Mouse (Mus musculus): ENCODE measurements around the gene Usp39. TPM values are rescaled to one million over a fixed set of nuclear protein-coding genes. Genes with fewer than 3 reads are reported as not detected.

The Usp39 gene
- total RNA-seq, 2 experiments from 2014 or later = 25.4 to 27.8 TPM

DNA sequence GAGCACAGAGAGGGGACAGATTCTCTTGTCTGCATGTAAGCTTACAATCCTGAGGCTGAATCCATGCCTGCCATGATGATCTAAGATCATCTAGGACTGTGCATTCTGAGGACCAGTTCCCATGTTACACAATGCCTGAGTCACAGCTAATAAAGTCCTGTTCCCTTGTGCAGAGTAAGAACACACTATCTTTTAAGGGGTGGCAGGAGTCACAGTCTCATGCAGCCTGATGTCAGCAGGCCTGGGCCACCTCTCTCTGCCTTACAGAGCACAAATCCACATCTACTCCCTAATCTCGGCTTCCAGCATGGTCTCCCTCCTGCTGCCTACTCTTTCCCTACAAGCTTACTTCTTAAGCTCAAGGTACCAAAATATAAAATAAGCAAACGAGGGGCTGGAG lies 29.6 kb downstream of the Usp39 start:
- ATAC-seq (replicated peaks; ENCODE audit: low FRiP score, poor library complexity, severe bottlenecking) = no peak

DNA sequence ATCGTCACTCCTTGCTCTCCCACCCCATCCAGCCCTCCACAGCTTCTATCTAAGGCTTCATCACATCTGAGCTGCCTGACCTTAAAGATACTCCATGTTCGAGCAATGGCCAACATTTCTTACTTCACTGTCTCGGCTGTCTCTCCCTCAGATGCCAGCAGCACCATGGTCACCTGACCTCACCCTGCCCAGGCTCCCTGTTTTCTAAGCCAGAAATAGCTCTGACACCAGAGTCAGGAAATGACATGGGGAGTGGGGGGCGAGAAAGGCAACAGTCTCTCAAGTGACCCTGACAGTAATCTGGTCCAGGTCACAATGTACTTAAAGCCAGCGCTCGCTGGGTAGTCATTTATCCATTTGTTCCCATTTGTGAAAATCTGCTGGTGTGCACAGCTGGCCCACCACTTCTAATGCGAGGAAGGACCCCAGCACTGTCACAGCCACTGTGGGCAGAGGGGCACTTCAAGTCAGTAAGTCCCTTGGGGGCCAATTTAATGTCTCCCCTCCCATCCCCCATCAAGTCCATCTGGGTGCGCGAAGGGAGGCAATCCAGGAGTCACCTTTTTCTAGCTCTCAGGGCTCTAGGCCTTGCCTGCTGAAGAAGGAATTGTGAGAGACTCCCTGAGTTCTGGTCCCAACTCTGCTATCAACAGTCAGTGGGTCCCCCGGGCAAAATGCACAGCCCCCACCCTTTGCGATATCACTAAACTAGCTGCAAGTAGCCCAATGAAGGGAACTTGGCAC lies 31.7 kb downstream of the Usp39 start:
- ATAC-seq (replicated peaks; ENCODE audit: low FRiP score, poor library complexity, severe bottlenecking) = no peak

DNA sequence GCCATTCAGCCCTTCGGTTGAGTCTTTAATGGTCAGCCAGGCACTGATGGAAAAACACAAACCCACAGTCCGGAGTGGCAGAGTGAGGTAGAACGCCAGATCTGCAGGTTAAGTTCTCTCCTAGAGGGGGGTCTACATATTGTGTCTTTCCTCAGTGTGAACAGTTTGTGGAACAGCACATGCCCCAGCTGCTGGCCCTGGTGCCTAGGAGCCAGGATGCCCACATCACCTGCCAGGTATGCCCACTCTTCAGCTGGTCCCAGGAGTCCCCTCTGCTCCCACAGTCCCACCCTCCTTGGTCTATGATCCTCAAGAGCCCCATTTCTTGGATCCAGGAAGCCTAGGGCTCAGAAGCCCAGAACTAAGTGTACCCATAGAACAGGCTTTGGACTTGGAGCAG lies 32.8 kb downstream of the Usp39 start:
- no peak for ATAC-seq (replicated peaks; ENCODE audit: low FRiP score, poor library complexity, severe bottlenecking)

DNA sequence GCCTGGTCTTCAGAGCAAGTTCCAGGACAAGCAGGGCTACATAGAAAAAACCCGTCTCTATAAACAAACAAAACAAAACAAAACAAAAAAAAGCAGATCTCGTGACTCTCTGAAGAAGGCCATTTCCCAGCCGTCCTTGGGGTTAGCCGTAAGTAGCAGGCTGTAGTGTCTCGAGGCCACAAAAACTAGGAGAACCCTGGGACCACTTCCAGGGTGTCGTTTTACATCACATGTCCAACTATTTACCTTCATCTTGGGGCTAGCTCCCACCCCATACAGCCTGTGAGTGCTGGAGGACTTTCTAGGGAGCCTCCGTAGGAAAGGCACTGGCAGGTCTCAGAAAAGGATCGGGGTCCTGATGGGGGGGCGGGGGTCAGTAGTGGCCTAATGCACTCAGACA lies 41.5 kb downstream of the Usp39 start:
- no peak for ATAC-seq (replicated peaks; ENCODE audit: low FRiP score, poor library complexity, severe bottlenecking)

DNA sequence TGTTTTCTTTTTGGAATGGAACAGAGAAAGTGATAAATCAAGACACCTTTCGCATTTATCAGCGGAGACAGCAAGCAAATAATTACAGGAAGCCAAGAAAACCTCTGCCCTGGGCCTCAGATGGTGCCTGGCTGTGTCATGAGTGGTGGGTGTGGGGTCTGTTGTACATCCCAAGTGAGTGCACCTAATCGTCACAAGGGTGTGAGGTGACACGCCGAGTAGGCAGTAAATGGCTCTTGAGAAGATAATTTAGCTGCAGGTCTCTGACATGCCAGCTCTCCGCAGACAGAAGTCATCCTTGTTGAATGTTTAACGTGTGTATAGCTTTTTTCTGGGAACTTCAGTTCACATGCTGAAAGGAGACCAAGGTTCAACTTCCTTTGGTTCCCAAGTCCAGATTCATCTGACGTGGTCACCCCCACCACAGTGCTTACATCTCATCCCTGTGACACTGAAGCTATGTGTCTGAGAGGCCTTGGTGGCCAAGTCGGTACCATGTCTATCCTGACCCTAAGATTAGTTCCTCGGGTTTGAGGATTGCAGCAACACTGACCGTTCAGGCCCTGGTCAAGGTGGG lies 42.5 kb downstream of the Usp39 start:
- no peak for ATAC-seq (replicated peaks; ENCODE audit: low FRiP score, poor library complexity, severe bottlenecking)

DNA sequence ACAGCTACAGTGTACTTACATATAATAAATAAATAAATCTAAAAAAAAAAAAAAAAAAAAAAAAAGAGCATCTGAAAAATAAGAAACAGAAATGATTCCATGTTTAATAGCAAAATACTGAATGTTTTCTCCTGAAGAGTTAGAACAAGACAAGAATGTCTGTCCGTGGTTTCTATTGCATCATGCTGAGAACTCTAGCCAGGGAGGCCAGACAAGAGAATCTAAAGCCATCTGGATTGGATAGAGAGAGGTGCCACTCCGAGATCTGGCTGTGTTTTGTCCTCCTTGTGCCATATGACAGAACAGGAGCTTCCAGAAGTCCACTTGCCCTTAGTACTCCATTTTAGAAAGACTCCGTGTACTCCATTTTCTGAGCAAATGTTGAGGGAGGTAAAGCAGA lies 47.2 kb downstream of the Usp39 start:
- ATAC-seq (replicated peaks; ENCODE audit: low FRiP score, poor library complexity, severe bottlenecking) = no peak

DNA sequence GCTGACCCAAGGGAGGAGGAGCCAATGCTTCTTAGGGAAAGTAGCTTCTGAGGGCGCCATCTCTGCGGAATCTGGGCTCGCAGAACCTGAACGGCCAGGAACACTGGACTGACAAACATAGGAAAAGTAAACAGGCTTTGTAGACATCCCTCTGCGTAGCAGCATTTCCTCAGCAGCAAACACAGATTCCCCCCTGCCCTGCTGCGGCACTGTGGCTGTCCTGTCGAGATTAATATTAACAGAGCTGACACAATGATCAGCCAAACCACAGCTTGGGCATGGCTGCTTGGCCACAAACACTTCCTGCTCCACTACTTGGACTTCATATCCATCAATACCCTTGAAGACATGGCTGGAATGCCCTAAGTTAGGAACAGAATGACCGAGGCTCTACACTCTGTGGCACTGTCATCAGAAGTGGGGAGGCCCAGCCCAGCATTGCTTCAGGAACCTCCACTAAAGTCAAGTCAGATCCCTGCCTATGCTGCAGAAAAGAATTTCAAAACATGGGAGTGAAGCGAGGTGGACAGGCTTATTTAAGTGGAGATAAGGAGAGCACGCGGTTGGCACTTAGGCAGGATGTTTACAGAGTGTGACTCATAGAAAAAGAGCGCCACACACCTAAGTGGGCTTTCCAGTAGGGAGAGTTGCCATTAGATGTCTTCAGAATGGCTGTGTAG lies 51.9 kb downstream of the Usp39 start:
- ATAC-seq (replicated peaks; ENCODE audit: low FRiP score, poor library complexity, severe bottlenecking) = no peak

DNA sequence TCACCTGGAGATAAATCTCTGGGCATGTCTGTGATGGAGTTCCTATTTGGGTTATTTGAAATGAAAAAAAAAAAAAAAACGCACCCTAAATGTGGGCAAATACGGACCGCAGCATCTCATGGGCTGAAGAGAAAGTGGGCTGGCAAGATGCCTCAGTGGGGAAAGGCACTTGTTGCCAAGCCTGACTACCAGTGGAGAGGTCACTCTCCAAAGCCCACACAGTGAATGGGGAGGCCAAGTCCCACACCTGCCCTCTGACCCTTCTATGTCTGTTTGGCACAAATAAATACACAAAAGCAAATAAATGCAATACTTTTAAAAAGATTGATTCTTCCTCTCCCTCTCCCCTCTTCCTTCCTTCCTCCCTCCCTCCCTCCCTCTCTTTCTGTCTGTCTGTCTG lies 55.5 kb downstream of the Usp39 start:
- no peak for ATAC-seq (replicated peaks; ENCODE audit: low FRiP score, poor library complexity, severe bottlenecking)

DNA sequence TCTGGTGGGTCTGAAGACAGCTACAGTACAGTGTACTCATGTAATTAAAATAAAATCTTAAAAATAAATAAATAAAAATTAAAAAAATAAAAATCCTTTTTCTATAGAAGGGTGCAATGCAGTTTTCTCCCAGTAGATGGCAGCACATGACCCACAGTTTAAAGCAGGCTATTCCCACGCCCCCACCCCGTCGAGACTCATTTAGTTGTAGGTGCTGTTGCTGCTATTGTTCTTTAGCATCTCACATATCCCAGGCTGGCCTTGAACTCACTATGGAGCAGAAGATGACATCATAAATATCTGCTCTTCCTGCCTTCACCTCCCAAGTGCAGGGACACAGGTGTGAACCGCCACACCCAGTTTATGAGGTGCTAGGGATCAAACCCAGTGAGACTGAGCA lies 61.1 kb downstream of the Usp39 start:
- ATAC-seq (replicated peaks; ENCODE audit: low FRiP score, poor library complexity, severe bottlenecking) = no peak

DNA sequence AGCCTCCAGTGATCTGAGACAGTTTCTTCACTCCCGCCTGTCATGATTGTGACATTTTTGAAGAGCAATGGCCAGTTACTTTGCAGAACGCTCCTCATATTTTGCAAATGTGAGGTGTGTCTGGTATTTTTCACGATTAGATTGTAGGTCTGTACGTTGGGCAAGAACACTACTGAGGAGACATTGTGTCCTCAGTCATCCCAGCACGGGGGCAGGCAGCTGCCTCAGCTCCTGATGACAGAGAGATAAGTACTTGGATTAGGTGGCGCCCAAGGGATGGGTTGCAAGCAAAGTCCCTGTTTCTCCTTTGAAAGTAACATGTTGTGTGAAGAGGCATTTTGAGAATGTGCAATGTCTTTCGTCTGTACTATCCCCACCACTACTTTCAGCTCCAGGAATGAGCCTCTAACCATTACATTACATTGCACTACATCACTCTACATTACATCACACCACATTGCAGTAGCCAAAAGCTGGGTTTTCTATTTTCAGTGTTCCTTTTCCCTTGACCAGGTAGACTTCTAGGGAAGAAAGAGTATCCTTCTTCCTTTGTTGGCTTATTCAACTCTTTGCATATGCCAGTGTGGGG lies 64.5 kb downstream of the Usp39 start:
- ATAC-seq (replicated peaks; ENCODE audit: low FRiP score, poor library complexity, severe bottlenecking) = peak; percentile 66

DNA sequence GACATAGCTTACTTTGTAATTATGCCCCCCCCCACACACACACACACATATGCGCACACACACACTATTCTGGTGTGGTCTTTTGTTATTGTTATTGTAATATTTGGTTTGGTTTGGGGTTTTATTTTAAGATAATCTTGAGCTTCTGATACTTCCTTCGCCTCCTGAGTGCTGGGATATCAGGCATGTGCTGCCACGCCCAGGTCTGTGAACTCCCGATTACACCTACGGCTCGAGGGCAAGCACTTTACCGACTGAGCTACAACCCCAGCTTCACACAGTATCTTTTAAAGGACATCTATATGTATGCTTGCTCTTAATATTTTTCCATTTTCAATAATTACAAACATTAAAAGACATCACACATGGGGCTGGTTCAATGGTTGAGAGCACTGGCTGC lies 65.5 kb downstream of the Usp39 start:
- ATAC-seq (replicated peaks; ENCODE audit: low FRiP score, poor library complexity, severe bottlenecking) = peak; percentile 88

DNA sequence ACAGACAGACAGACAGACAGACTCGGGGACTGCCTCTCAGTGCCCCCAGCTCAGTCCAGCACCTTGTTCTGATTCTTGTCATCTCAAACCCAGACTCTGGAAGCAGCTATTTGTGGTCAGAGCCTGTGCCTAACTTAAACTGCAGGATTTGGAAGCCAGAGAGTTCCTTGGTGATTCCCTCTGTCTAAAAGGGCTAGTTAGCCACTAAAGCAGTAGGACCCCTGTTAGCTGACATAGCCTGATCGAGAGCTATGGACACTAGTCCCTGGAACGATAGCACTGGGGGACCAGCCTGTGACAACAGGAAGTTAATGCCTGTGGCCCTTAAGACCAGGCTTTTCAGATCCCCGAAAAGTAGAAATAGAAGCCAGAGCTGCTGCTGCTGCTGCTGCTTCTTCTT lies 66.1 kb downstream of the Usp39 start:
- 0 out of 2 replicates have a peak, but pooled peaks have one; percentile 26 for ATAC-seq (replicated peaks; ENCODE audit: low FRiP score, poor library complexity, severe bottlenecking)

DNA sequence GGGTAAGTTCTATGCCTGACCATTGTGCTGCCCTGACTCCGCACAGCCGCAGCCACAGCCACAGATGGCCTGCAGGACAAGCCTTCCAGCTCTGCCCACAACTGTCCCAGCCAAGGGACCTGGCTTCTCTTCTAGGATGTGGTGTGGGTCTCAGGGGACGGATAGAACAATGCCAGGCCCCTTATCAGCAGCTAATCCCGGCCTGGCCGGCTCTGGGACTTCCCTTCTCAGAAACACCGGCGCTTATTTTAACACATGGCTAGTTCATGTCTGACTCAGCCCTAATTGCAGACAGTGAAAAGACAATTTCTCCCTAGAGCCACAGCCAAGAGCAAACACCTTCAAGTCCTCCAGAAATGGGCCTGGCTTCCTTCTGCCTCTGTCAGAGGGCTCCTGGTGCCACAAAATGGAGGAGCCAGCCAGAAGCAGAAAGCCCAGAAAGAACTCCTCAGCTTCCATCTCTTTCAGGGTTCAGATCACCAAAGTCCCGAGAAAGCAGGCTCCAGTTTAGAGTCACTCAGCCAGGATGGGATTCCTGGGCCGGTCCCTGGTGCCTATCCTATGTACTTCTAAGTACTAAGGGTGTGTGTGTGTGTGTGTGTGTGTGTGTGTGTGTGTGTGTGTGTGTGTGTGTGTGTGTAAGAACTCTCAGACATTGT lies 67.3 kb downstream of the Usp39 start:
- no peak for ATAC-seq (replicated peaks; ENCODE audit: low FRiP score, poor library complexity, severe bottlenecking)

DNA sequence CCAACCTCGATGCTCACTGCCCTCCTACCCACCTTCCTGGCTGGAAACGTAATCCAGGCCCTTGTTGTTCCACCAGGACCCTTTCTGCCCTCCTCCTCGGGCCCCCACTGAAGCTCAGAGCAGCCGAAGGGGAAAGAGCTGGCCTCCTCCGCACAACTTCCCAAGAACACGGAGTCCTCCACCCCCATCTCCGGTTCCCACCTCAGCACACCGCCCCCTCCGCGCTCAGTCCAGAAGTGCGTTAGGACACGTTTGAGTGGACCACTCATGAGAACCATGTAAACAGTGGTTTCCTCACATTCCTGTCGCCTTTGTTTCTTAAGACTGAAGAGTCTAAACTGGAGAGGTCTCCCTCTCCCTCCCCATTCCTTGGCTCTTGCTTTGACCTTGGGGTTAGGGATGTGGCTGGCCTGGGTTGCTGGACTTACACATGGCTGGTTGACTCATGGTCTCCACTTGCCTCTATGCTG lies 68.0 kb downstream of the Usp39 start:
- no peak for ATAC-seq (replicated peaks; ENCODE audit: low FRiP score, poor library complexity, severe bottlenecking)

DNA sequence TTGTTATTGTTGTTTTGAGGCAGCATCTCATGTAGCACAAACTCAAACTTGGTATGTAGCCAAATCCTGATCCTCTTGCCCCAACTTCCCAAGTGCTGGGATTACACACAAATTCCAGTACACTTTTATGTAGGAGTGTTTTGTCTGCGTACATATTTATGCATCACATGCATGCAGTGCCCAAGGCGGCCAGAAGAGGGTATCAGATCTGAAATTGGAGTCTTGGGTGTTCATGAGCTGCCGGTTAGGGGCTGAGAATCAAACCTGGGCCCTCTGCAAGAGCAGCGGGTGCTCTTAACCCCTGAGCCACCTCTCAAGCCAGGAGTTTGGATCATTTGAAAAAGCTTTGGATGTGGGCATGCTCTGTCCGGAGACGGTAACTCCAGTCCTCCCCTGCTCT lies 68.8 kb downstream of the Usp39 start:
- ATAC-seq (replicated peaks; ENCODE audit: low FRiP score, poor library complexity, severe bottlenecking) = no peak

DNA sequence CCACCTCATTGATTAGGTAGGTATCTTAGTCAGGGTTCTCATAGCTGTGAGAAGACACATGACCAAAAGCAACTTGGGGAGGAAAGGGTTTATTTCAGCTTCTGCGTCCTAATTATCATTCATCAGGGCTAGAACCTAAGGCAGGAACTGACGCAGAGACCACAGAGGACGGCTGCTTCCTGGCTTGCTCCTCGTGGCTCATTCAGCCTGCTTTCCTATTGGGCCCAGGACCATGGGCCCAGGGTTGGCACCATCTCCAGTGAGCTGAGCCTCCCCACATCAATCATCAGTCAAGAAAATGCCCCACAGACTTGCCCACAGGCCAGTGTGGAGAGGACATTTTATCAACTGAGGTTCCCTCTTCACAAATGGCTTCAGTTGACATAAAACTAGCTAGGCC lies 69.5 kb downstream of the Usp39 start:
- ATAC-seq (replicated peaks; ENCODE audit: low FRiP score, poor library complexity, severe bottlenecking) = no peak

DNA sequence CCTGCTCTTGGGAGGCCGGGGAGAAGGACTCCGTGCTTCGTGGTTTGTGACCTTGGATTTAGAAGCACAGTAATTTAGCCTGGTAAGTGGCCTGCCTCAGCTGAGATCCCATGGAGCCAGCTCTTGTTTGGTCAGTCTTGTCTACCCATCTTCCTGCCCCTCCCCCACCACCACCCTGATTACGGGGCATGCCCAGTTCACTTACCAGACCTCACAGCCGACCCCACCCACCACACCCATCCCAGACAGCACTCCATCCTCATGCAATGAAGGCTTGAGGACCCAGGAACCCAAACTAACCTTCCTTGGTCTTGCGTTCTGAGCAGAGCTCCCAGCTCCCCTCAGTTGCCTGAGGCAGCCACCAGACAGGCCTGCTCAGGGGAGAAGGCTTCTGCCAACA lies 71.8 kb downstream of the Usp39 start:
- peak; percentile 81 for ATAC-seq (replicated peaks; ENCODE audit: low FRiP score, poor library complexity, severe bottlenecking)

DNA sequence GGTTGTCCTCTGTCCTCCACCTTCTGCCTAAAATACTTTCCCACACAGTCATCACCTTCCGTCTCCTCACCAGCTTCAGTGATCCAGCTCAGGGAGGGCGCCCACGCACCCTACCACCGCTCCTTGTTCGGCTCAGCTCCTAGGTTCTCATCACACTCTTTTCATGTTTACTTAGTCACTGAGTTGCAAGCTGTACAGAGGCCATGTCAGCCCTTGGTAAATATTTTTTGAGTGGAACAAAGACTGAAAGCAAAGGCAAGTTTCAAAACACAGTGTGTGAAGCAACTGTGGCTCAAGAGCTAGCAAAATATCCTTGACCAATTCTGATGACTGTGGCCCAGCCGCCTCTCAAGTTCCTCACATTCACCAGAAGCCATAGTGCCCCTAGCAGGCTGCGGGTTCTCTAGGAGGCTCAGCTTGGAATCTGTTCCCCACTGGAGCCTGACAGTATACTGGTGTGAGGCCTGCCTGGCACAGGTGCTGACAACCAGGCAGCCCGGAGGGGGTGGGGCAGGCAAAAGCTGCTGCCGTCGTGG lies 72.8 kb downstream of the Usp39 start:
- peak; percentile 14; the same call in 1 of the 2 replicates for ATAC-seq (replicated peaks; ENCODE audit: low FRiP score, poor library complexity, severe bottlenecking)

DNA sequence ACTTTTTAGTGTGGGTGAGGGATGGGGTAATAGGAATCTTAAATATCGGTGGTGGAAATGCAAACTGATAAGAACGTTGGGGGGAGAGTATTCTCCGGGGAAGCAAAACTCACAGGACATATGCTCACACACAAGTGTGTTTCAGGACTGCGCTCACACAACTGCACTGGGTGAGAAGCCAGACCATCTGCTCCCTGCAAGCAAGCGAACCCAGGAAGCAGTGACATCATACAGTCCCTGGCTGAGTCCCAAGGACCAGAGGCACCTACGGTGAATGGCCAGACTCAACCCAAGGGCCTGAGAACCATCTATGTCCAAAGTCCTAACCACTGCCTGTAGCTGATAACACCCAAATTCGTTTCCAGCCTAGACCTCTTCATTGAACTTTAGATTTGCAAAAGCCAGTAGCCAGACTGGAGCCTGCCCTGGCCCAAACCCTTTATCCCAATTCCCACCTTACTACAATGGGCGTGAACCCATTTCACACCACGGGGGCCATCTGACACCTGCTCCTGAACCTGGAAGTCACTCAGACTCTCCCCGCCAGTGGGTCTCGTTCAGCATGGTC lies 73.9 kb downstream of the Usp39 start:
- ATAC-seq (replicated peaks; ENCODE audit: low FRiP score, poor library complexity, severe bottlenecking) = no peak

DNA sequence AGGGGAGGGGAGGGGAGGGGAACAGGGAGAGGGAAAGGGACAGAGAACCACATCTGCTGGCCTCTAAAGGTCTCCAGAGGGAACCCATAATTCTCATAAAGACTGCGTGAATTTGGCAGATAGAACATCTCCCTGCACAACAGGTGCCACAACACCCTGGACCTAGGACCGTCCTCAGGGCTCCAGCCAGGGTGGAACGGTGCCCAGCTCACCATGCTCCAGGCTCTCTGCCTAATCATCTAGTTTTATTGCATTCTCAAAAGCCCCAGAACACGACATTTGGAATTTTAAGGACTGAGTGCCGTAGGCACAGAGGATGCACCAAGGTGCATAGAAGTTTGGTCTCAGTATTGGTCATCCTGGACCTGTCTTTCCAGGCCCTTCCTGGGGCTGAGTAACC lies 74.7 kb downstream of the Usp39 start:
- no peak for ATAC-seq (replicated peaks; ENCODE audit: low FRiP score, poor library complexity, severe bottlenecking)

Data from erythroblast, adult 5-6 weeks (primary cell).